Mouse (Mus musculus): ENCODE measurements around the gene Susd4. TPM values are rescaled to one million over a fixed set of nuclear protein-coding genes. Genes with fewer than 3 reads are reported as not detected.

The Susd4 gene
- polyA plus RNA-seq, 1 experiment from 2014 or later: 5.4 TPM

GRCm38 (mm10) chr1:182944638-182945037 lies 181.0 kb downstream of the Susd4 start:
- H3K9me3 ChIP-seq (replicated peaks; ENCODE audit: control insufficient read depth, low read length): no peaks in the 10 kb centered on the region; the same call in 1 of the 2 replicates
- H3K36me3 ChIP-seq (ENCODE audit: control insufficient read depth, insufficient read depth, low read length): no peaks in the 10 kb centered on the region
- no peak for ATAC-seq (replicated peaks; ENCODE audit: insufficient number of reproducible peaks, low FRiP score, low TSS enrichment)
- WGBS (ENCODE audit: insufficient replicate concordance): 68% methylated on average over 5 of the region's 5 CpGs
- H3K4me1 ChIP-seq (ENCODE audit: control insufficient read depth, insufficient read depth, low read length): no peaks in the 10 kb centered on the region
- no peak overlapping the region for H3K4me3 ChIP-seq (ENCODE audit: low read depth, low read length)
- no peak overlapping the region for H3K4me2 ChIP-seq
- H3K27me3 ChIP-seq (ENCODE audit: control insufficient read depth, insufficient read depth, low read length): no peaks in the 10 kb centered on the region; the same call in 1 of the 2 replicates
- no peak overlapping the region for H3K27ac ChIP-seq (ENCODE audit: low read depth, low read length)
- H3K9ac ChIP-seq (ENCODE audit: low read depth, low read length): no peak overlapping the region

- Histone ChIP-seq H3K4me2 (no peak overlapping the region), H3K27ac (ENCODE audit: low read depth, low read length) (no peak overlapping the region), H3K4me3 (ENCODE audit: low read depth, low read length) (no peak overlapping the region), H3K9me3 (replicated peaks; ENCODE audit: control insufficient read depth, low read length) (no peaks in the 10 kb centered on the region; the same call in 1 of the 2 replicates), H3K4me1 (ENCODE audit: control insufficient read depth, insufficient read depth, low read length) (no peaks in the 10 kb centered on the region), H3K27me3 (ENCODE audit: control insufficient read depth, insufficient read depth, low read length) (no peaks in the 10 kb centered on the region; the same call in 1 of the 2 replicates), H3K9ac (ENCODE audit: low read depth, low read length) (no peak overlapping the region), H3K36me3 (ENCODE audit: control insufficient read depth, insufficient read depth, low read length) (no peaks in the 10 kb centered on the region)
- no peak for ATAC-seq (replicated peaks; ENCODE audit: insufficient number of reproducible peaks, low FRiP score, low TSS enrichment)
- 75% methylated on average over 6 of the region's 6 CpGs for WGBS (ENCODE audit: insufficient replicate concordance)
Observed at GRCm38 (mm10) chr1:182945561-182945960, 181.9 kb downstream of the Susd4 start.

Other genes with a start within 250 kb of the Susd4 start
- 68.1 and 83.7 TPM in 2 replicates for gene Capn2, start 246.3 kb upstream of the Susd4 start, polyA plus RNA-seq (2014; fragmentation: Nextera tagmentation; extraction: Ambion mirVana)
- gene Capn8, start 198.9 kb upstream of the Susd4 start, polyA plus RNA-seq (2014; fragmentation: Nextera tagmentation; extraction: Ambion mirVana): not detected in 2 replicates
- not detected in 2 replicates for gene Ccdc185, start 14.7 kb upstream of the Susd4 start, polyA plus RNA-seq (2014; fragmentation: Nextera tagmentation; extraction: Ambion mirVana)
- gene Tlr5, start 190.9 kb downstream of the Susd4 start, polyA plus RNA-seq (2014; fragmentation: Nextera tagmentation; extraction: Ambion mirVana): 5.3 and 5.7 TPM in 2 replicates